Mouse (Mus musculus) left cerebral cortex, adult 9 months (tissue): ENCODE measurements around the gene Tmem185b.

Experiments
- DNase-seq, 2 experiments: peaks; one replicate each; pipeline ENCODE4 v3.0.0; 2022; ENCODE audit warnings: low spot score in 2 of 2

Gene Tmem185b

DNA sequence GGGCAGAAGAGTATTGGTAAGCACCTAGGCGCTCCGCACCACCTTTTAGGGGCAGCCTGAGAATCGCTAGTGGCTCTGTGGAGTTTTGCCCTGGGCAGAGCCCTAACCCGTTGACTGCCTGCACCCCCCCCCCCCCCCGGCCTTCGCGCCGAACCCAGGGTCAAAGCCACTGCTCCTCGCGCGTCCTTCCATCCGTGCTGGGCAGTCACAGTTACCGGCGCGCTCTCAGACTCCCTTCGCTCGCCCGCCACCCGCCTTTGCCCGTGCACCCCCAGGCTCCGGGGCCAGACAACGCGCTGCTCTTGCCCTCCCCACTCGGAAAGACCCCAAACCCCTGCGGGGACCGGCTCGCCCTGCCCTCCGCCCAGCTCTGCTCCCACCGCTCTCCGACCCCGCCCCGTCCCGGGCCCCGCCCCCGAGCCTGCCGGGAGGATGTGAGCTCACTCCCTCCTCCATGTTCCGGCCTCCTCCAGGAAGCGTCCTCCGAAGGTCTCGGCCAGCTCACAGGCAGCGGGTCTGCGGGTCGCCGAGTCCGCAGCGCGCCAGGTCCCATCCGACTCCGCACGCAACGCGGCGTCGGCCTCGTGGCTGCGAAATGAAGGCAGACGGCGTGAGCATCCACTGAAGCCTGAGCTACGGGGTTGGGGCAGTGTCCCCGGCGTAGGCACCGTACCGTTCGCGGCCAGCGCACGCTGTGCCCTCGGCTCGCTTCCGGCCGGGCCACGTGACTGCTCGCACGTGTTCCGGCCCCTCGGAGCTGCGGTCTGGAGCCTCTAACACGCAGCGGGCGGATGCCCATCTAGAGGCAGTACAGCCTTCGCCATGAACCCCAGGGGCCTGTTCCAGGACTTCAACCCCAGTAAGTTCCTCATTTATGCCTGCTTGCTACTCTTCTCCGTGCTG lies at the start of gene Tmem185b:
Tmem185b (plus strand) TSS at position 472 of the 903 bp plus-strand sequence.
- DNase-seq, result peak; percentile 53 to 85

DNA sequence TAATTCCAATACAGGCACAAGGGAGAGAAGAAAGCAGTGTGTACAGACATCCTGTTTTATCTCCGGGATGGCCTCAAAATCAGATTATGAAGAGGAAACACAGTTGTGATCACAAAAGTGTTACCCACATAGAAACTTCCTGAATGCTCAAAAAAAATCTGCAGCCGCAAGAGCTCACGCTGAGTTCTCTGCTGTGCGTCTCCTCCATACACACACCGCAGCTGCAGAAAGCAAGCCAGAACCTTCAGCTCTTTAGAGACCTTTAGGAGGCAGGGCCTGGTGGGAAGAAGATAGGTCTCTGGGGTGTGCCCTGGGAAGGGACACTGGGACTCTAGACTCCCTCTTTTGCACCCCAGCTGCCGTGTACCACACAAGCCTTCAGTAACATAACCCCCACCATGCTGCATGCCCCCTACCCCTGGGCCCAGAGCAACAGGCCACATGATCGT lies 49.0 kb upstream of the Tmem185b start:
- no peak for DNase-seq

DNA sequence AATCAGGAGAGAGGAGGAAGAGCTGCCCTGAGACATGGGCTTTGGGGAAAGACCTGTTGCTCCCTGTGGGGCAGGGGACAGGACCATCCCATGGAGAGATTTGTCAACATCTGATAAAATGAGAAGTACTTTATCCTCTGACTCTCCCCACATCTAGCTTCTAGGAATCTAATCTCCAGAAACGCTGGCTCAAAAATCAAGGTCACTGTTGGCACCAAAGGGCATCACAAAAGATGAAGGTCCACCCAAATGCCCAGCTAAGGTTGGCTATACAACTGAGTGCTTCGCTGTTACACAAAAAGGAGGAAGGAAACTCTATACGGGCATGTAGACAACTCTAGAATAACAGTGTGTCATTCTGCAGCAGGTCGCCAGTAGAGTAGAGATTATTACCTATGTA lies 46.3 kb upstream of the Tmem185b start:
- no peak for DNase-seq

DNA sequence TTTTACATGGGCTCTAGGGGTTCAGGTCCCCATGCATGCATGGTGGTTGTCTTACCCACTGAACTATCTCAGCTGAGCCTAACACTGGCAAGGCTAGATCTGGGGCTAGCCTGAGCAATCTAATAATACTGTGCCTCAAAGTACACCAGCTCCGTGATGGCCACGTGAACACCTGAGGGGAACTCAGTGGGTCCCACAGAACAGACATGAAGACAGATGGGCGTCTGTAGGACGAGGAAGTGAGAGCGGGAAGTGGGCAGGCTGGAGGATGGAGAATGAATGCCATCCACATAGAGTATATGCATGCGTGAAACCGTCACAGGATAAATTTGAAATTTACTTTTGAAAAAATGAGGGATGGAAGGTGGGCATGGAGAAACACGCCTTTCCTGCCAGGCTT lies 45.3 kb upstream of the Tmem185b start:
- DNase-seq, result no peak

DNA sequence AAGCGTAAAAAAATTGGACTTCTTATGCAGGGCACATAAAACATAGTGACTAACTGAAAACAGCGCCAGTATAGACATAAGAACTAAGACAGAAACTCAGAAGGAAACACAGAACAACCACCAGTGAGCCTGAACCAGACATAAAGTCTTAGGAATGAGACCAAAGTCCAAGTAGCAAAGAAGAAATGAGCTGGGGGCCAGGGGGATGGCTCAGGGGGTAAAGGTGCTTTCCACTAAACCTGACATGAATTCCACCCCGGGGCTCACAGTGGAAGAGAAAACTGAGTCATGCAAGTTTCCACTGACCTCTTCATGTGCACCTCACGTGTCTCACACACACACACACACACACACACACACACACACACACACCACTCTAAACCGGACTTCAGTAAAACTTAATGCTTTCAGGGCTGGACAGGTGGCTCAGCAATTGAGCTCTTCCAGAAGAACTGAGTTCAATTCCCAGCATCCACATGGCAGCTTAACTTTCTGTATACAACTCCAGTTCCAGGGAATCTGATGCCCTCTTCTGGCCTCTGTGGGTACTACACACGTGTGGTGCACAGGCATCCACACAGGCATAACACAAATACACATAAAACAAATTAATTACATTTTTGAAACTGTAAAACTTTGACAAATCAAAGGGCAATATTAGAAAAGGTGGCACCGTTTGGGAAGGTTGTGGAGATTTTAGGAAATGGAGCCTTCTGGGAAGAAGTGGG lies 44.6 kb upstream of the Tmem185b start:
- DNase-seq, result no peak

DNA sequence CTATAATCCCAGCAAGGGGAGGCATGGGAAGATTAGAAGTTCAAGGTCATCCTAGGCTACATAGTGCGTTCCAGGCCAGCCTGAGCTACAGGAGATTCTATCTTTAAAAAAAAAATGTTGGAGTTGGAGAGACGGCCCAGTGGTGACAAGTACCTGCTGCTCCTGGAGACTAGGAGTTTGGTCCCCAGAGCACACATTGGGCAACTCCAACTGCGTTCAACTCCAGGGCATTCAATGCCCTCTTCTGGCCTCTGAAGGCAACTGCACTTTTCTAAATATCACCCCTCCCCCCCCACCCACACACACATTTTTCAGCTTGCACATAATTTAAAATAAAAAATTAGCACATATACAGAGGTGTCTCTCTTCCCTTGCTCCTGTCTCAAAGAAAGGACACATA lies 43.1 kb upstream of the Tmem185b start:
- no peak for DNase-seq

DNA sequence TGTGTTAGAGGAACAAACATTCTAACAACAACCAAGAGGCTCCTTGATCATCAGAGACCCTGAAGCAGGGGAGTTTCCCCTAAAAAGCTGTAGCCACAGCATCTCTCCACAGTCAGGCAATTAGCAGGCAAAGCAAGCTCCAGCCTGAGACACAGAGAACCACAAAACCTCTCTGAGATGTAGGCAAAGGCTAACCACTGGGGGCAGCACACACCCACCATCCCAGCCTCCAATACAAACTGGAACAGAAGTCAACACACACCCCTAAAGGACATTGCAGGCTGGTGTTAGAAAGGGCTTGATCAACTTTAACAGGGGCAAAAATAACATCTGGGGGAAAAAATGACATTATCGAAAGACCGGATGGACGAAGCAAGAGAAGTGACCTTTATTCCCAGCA lies 41.5 kb upstream of the Tmem185b start:
- no peak for DNase-seq

DNA sequence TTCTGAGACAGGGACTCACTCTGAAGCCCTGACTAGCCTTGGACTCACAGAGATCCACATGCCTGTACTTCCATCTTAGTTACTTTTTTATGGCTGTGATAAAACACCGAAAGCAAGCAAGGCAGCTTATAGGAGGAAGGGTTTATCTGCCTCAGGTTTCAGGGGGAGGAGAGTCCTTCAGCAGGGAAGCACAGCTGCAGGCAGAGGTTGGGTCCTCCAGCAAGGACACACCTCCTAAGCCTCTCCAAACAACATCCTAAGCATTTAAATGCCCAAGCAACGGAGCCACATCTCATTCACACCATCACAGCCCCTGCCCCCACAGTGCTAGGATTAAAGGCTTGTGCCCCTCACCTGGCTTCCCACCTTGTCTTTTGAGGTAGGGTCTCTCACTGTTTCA lies 40.1 kb upstream of the Tmem185b start:
- DNase-seq, result no peak

DNA sequence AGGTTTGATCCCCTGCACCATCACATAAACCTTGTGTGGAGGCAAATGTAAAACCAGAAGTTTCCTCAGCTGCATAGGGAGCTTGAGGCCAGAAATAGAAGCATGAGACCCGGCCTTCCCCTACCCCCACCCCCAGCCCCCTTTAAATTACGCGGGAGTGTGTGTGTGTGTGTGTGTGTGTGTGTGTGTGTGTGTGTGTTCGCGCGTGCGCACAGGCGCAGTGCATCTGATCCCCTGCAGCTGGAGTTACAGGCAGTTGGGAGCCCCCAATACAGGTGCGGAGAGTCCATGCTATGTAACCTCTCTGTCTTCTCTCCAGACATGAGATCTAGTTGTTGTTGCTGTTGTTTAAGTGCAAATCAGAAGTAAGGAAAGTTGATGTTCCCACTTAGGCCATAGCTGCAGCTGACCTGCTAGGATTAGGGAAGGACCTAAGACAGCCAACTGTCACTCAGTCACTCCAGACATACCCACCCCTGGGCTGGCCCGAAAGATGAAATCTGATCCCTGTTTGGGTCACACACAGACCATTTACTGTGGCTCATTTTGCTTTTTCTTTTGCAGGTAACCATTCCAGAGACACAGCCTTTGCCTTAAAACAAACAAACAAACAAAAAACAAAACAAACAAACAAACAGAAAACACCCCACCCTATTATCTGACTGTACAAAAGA lies 37.9 kb upstream of the Tmem185b start:
- no peak for DNase-seq

DNA sequence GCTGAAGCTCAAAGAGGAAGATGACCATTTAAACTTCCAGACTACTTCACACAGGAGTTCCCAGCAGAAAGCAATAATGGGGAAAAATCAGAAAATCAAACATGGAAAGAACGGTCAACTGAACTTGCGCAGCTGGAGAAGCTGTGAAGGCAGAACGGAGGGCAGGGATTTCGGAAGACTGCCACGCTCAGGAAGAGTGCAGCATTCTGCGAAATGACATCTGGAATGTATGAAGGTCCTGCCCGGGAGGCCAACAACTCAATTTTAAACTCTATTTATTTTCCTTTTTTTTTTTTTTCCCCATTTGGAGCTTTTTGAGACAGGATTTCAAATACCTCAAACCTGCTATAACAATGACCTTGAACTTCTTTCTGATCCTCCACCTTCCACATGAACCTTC lies 35.2 kb upstream of the Tmem185b start:
- DNase-seq, result no peak

DNA sequence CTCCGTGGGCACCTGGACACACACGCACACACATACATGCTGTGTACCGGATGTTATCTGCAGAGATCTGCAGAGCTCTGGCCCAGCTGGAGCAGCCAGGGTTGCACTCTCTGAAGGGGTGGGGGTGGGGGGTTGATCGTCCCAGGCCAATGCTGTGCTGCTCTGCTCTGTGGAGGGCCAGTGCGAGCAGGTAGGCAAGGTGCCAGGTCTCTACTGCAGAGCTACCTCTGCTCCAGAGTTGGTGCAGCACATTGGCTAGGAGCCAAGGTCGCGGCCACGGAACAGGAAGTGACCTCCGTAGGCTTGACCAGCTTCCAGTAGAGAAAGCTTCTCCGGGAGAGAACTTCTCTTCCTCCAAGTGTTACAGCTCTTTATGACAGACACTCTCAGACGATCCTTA lies 33.9 kb upstream of the Tmem185b start:
- no peak for DNase-seq

DNA sequence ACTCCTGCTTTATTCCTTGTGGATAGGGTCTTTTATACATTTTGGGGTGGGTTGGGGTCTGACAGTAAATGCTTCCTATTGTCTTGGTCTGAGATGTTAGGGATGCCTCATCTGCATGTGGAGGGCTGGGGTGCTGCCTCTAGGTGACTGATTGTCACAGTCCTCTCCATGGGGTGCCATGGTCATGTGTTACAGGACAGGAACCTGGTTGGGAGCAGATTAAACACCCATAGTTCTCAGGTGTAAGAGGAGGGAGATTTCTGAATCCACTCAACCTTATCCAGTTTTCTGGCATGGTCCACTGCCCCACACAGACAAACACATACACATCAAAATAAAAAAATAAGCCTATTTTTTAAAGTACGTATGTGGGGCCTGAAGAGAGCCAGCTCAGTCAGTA lies 33.5 kb upstream of the Tmem185b start:
- no peak for DNase-seq

DNA sequence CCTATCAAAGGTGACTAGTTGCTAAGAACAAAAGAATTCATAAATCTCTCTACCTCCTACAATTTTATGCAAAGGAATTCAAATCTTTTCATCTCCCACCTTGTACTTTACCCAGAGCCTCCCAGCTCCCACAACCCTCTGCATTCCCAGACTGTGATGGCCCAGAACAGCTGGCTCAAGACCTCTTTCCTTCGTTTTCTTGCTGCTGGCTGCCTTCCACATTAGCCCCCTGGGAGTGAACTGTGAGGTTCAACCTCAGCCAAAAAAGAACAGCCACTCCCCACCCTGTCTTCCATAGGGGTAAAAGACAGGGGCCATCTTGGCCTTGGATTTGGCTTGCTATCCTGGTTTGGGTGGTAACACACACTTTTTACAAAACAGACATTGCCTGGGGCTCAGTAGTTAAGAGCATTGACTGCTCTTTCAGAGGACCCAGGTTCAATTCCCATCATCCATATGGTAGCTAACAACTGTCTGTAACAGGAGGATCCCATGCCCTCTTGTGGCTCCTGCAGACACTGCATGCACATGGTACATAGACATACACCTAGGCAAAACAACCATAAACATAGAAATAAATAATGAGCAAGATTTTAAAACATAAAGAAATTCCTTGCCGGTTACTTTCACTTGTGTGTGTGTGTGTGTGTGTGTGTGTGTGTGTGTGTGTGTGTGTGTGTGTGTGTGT lies 31.8 kb upstream of the Tmem185b start:
- no peak for DNase-seq

DNA sequence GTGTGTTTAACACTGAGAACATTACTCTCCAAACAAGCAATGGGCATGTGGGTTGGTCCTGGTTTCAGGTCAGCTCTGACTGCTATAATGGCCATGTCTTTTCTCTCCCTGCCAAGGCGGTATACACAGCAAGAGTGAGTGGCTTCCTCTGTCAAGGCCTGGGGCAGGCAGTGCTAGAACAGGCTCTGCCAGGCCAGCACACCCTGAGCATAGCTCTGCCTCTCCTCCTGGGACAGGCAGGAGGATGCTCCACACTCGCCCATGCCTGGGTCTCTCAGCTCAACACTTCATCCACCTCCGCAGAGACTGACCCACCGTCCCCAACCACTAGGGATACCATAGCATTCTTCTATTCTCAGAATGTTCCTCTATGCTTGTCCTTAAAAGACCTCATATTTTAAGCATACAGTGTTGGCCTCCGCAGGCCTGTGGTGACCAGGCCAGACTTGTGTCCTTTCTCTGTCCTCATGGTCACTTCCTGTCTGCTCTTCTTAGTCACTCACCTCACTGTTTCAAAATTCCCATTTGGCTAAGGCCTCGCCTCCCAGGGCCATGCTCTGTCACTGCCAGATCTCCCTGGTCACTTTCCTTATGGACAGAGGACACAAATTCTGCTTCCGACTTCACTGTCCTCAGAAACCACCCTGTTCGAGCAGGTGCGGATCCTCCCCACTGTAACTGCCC lies 31.1 kb upstream of the Tmem185b start:
- DNase-seq, result no peak

DNA sequence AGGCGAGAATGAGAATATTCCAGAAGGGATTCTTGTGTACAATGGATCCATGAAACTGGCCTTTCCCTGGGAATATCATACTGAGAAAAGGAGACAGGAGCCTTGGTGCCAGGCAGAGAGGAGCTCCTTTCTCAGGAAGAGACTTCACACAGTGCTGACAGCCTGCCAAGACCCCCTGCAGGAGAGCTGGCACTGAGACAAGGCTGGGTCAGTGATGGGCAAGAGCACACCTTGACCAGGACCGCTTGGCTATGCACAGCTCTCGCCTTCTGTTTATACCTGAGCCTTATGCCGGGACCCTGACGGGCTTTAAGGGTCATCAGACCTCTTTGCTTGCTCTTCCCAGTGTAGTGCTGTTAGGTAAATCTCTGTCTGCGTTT lies 30.6 kb upstream of the Tmem185b start:
- no peak for DNase-seq

DNA sequence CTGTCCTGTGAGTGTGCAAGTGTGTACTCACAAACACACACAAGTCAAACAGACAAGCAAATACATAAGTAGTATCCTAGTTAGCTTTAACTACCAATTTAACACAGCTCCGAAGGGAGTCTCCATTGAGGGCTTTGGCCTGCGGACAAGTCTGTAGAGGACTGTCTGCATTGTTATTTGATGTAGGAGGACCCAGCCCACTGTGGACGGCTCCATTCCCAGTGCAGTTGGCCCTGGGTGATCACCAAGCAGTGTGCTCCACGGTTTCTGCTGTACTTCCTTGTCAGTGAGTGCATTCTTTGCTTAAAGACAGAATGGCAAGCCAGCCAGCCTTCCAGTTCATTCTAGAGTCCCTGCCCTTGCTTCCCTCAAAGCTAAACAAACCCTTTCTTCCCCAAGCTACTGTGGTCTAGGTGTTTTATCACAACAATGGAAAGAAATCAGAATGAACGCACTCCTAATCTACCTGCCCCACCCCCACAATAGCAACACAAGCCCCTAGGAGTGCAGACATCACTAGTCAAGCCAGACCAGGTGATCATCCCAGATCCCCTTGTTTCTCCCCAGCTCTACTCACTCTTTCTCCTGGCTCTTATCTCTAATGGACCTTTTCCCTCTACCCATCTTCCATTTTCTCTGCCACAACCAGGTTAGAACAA lies 28.5 kb upstream of the Tmem185b start:
- DNase-seq, result no peak

DNA sequence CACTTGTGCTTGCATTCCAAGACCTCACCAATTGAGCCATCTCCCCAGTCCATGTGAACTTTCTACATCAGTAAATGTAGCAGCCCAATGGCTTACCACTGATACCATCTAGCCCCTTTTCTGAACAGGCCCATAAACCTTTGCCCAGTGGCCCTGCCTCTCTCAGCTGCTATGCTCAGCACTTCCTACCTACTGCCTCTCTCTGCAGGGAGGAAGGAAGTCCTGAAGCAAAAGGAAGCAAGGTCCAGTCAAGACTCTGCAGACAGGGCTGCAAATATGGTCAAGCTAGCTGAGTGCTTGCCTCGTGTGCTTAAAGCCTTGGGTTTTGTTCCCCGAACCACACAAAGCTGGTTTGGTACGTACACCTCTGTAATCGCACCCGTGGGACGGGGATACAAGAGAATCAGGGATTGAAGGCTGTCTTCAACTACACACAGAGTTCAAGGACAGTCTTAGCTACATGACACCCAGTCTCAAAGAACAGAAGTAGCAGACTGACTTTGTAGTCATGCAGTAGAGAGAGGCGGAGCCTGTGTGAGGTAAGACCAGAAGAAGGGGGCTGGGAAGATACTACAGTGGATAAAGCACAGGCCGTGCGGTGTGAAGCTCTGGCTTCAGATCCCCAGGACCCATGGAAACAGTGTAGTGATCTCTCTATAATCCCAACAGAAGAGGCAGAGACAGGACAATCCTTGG lies 27.3 kb upstream of the Tmem185b start:
- DNase-seq, result no peak

DNA sequence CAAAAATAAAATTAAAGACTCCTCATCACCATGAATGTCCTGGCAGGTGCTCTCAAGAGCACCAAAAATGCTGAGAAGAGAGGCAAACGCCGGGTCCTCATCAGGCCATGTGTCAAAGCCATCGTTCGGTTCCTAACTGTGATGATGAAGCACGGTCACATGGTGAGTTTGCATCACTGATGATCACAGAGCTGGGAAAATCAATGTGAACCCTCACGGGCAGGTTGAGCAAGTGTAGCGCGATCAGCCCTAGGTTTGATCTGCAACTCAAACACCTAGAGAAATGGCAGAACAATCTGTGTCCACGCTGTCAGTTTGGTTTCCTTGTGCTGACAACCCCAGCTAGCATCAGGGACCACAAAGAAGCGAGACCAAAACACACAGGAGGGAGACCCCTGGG lies 26.5 kb upstream of the Tmem185b start:
- DNase-seq, result no peak

DNA sequence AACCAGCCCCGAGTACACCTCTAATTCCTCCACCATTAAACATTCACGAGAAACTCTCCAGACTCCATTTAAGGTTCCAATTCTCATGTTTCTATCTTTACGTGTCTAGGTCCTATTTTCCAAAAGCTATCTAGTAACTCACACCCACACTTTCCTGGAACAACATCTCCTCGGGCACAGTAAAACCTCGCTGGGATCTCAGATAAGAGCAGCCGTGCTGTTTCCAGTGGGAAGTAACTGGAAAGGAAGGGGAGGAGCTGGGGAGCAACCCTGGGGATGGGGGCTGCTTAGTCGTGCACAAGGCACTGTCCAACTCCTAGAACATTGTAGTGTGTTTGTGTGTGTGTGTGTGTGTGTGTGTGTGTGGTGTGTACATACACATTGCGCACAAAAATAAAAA lies 24.1 kb upstream of the Tmem185b start:
- no peak for DNase-seq

DNA sequence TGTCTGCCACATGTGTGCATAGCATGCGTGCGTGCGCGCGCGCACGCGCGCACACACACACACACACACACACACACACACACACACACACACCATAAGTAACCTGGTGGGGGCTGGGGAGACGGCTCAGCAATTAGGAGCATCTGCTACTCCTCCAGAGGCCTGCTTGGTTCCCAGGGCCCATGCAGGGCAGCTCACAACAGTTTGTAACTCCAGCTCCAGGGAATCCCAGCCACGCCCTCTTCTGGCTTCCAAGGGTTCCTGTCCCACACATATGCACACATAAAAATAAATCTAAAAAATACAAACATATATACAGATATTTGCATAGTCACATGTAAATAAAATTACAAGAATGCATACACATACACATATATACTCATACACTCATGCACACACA lies 23.2 kb upstream of the Tmem185b start:
- no peak for DNase-seq
